Mouse (Mus musculus) T-helper 2 cell (primary cell): Measurements from ENCODE around the gene Pard3b.

ENCODE experiments used
- in situ Hi-C: fragments of 300-600 bp; cut with MboI, MseI; formaldehyde crosslinking; loops from one replicate; pipeline ENCODE4 v1.15.1; 2025; ENCODE audit warnings: high pct_unique_total_duplicates

The Pard3b gene

GRCm38 (mm10) chr1:62244191-62244984 lies 605.8 kb downstream of the Pard3b start:
- in situ Hi-C loops = no loop called here

GRCm38 (mm10) chr1:62252432-62252831 lies 613.8 kb downstream of the Pard3b start:
- in situ Hi-C loops = no loop called here

- in situ Hi-C loops = no loop called here
Observed at GRCm38 (mm10) chr1:62254316-62254715, 615.7 kb downstream of the Pard3b start.

- in situ Hi-C loops = no loop called here
Observed at GRCm38 (mm10) chr1:62254888-62255287, 616.3 kb downstream of the Pard3b start.

- in situ Hi-C loops = no loop called here
Observed at GRCm38 (mm10) chr1:62276466-62276865, 637.8 kb downstream of the Pard3b start.

- in situ Hi-C loops = no loop called here
Observed at GRCm38 (mm10) chr1:62278586-62278985, 640.0 kb downstream of the Pard3b start.

- in situ Hi-C loops = no loop called here
Observed at GRCm38 (mm10) chr1:62280586-62280985, 642.0 kb downstream of the Pard3b start.

GRCm38 (mm10) chr1:62282835-62283234 lies 644.2 kb downstream of the Pard3b start:
- in situ Hi-C loops = no loop called here

GRCm38 (mm10) chr1:62283624-62284023 lies 645.0 kb downstream of the Pard3b start:
- in situ Hi-C loops = no loop called here

- in situ Hi-C loops = no loop called here
Observed at GRCm38 (mm10) chr1:62309376-62309775, 670.8 kb downstream of the Pard3b start.

- in situ Hi-C loops = no loop called here
Observed at GRCm38 (mm10) chr1:62325237-62325636, 686.6 kb downstream of the Pard3b start.

- in situ Hi-C loops = no loop called here
Observed at GRCm38 (mm10) chr1:62327743-62328142, 689.1 kb downstream of the Pard3b start.

- in situ Hi-C loops = no loop called here
Observed at GRCm38 (mm10) chr1:62328808-62329207, 690.2 kb downstream of the Pard3b start.

GRCm38 (mm10) chr1:62333016-62333415 lies 694.4 kb downstream of the Pard3b start:
- in situ Hi-C loops = no loop called here

- in situ Hi-C loops = no loop called here
Observed at GRCm38 (mm10) chr1:62334196-62334595, 695.6 kb downstream of the Pard3b start.

- in situ Hi-C loops = no loop called here
Observed at GRCm38 (mm10) chr1:62340261-62340660, 701.6 kb downstream of the Pard3b start.

GRCm38 (mm10) chr1:62344286-62344685 lies 705.7 kb downstream of the Pard3b start:
- in situ Hi-C loops = no loop called here

GRCm38 (mm10) chr1:62348371-62348770 lies 709.7 kb downstream of the Pard3b start:
- in situ Hi-C loops = no loop called here

GRCm38 (mm10) chr1:62355496-62355895 lies 716.9 kb downstream of the Pard3b start:
- in situ Hi-C loops = no loop called here

- in situ Hi-C loops = loop anchor here (10.0 kb wide), 1 partner anchor 550 kb away; no protein-coding TSS in a partner anchor
Observed at GRCm38 (mm10) chr1:62374427-62375050, 735.9 kb downstream of the Pard3b start.

GRCm38 (mm10) chr1:62378335-62378734 lies 739.7 kb downstream of the Pard3b start:
- in situ Hi-C loops = loop anchor here (10.0 kb wide), 1 partner anchor 554 kb away; no protein-coding TSS in a partner anchor

- in situ Hi-C loops = no loop called here
Observed at GRCm38 (mm10) chr1:62382807-62383514, 744.3 kb downstream of the Pard3b start.
